Mouse (Mus musculus): ENCODE results near the gene Cdkal1.

The Cdkal1 gene

GRCm38 (mm10) chr13:29320421-29320820 lies 535.1 kb downstream of the Cdkal1 start:
- DNase-seq = no peak

GRCm38 (mm10) chr13:29317703-29318102 lies 537.8 kb downstream of the Cdkal1 start:
- no peak for DNase-seq

GRCm38 (mm10) chr13:29316271-29316670 lies 539.2 kb downstream of the Cdkal1 start:
- no peak for DNase-seq

- no peak for DNase-seq
Measured at GRCm38 (mm10) chr13:29312026-29312425, 543.4 kb downstream of the Cdkal1 start.

GRCm38 (mm10) chr13:29307420-29307819 lies 548.1 kb downstream of the Cdkal1 start:
- DNase-seq = no peak

- no peak for DNase-seq
Measured at GRCm38 (mm10) chr13:29292608-29293240, 562.8 kb downstream of the Cdkal1 start.

- no peak for DNase-seq
Measured at GRCm38 (mm10) chr13:29290569-29290968, 564.9 kb downstream of the Cdkal1 start.

- DNase-seq = no peak
Measured at GRCm38 (mm10) chr13:29285058-29285457, 570.4 kb downstream of the Cdkal1 start.

- DNase-seq = no peak
Measured at GRCm38 (mm10) chr13:29281556-29281955, 573.9 kb downstream of the Cdkal1 start.

GRCm38 (mm10) chr13:29278156-29278555 lies 577.3 kb downstream of the Cdkal1 start:
- no peak for DNase-seq

GRCm38 (mm10) chr13:29274296-29274695 lies 581.2 kb downstream of the Cdkal1 start:
- peak; percentile 73 for DNase-seq

GRCm38 (mm10) chr13:29273693-29274221 lies 581.7 kb downstream of the Cdkal1 start:
- DNase-seq = peak; percentile 24

GRCm38 (mm10) chr13:29271451-29271850 lies 584.0 kb downstream of the Cdkal1 start:
- DNase-seq = no peak

GRCm38 (mm10) chr13:29264015-29264711 lies 591.3 kb downstream of the Cdkal1 start:
- no peak for DNase-seq

- no peak for DNase-seq
Measured at GRCm38 (mm10) chr13:29262164-29262563, 593.3 kb downstream of the Cdkal1 start.

- no peak for DNase-seq
Measured at GRCm38 (mm10) chr13:29248535-29248934, 606.9 kb downstream of the Cdkal1 start.

- no peak for DNase-seq
Measured at GRCm38 (mm10) chr13:29247800-29248199, 607.7 kb downstream of the Cdkal1 start.

- no peak for DNase-seq
Measured at GRCm38 (mm10) chr13:29235065-29235464, 620.4 kb downstream of the Cdkal1 start.

GRCm38 (mm10) chr13:29234442-29234841 lies 621.0 kb downstream of the Cdkal1 start:
- DNase-seq = no peak

GRCm38 (mm10) chr13:29233970-29234369 lies 621.5 kb downstream of the Cdkal1 start:
- no peak for DNase-seq

- no peak for DNase-seq
Measured at GRCm38 (mm10) chr13:29232681-29233080, 622.8 kb downstream of the Cdkal1 start.

- DNase-seq = no peak
Measured at GRCm38 (mm10) chr13:29224815-29225214, 630.7 kb downstream of the Cdkal1 start.

GRCm38 (mm10) chr13:29222261-29222838 lies 633.1 kb downstream of the Cdkal1 start:
- no peak for DNase-seq

GRCm38 (mm10) chr13:29221646-29222045 lies 633.8 kb downstream of the Cdkal1 start:
- no peak for DNase-seq

Measured in cerebellum, adult 11 months (tissue).